Mouse (Mus musculus) brain, embryonic 14.5 days (tissue): ENCODE data around the gene Akt3.

Experiments
- CTCF ChIP-seq: fragments of 200-500 bp; IDR thresholded peaks from 2 replicates; pipeline ENCODE4 v1.5.1; 2012; ENCODE audit warnings: inconsistent platforms, mild to moderate bottlenecking, moderate library complexity, borderline replicate concordance; ENCODE audit not compliant: insufficient read depth, insufficient read length; ENCODE audit errors: extremely low read depth
- POLR2A ChIP-seq: fragments of 200-500 bp; IDR thresholded peaks from 2 replicates; pipeline ENCODE4 v1.6.1; 2012; ENCODE audit warnings: mild to moderate bottlenecking, inconsistent platforms, borderline replicate concordance; ENCODE audit not compliant: poor library complexity, insufficient read depth, insufficient read length, severe bottlenecking; ENCODE audit errors: extremely low read depth

DNA sequence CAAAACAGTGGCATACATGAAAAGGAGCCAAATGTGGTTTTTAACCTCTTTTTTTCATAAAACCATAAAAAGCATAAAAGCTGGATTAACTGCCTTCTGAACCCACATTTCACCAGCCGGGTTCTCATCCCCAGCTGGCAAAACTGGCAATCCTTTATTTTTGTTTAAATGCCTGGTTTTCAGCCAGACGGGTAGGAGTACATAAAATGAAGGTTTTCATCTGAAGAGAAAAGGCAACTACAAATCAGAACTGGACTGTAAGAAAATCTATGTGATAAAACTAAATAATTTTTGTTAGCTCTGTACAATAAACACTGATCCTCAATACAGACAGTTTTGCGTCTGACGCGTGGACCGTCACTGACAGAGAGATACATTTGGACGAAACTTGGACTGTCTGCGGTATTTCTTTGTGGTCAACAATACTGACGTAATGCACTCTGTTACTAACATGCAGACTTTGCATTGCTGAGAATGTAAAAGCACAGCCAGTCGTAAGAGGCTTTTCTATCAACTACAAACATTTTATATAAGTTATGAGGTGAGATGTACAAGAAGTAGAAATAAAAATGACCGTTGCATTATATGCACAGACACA is 206.5 kb downstream of the Akt3 start:
- TF ChIP-seq CTCF (no peak), POLR2A (no peak)
